Mouse (Mus musculus) G1E (cell line): Measurements from ENCODE around the gene Gm17571.

ENCODE experiments used
- CTCF ChIP-seq: IDR thresholded peaks from 2 replicates; pipeline ENCODE4 v1.5.1; 2012; ENCODE audit warnings: low read depth, low read length, inconsistent platforms, mixed read lengths
- GATA1 ChIP-seq: IDR thresholded peaks from 2 replicates; pipeline ENCODE4 v1.6.1; 2012; ENCODE audit warnings: borderline replicate concordance, low read length, inconsistent platforms, mixed read lengths
- POLR2AphosphoS5 ChIP-seq: IDR thresholded peaks from 2 replicates; pipeline ENCODE4 v1.6.1; 2012; ENCODE audit warnings: low read depth, low read length, inconsistent platforms; ENCODE audit not compliant: insufficient replicate concordance
- TAL1 ChIP-seq: conservative IDR thresholded peaks from 2 replicates; pipeline ENCODE4 v1.6.1; 2012; ENCODE audit warnings: low read depth, low read length, inconsistent platforms, mixed read lengths

DNA sequence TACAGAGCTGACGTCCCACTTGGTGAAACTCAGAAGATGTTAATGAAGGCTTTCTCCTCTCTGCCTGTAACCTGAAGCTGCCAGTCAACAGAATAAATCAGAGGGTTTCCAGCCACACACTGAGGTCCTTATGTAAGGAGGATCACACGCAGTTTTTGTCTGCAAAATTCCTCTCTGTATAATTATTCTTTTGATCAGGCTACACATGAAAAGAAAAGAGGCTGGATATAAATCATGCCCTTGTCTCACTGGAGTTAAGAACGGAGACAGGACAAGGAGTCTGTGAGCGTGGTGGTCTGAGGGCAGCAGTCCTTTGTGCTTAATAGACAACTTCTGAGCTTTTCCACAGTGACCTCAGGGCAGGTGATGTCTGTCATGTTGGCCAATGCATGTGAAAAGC is 32.7 kb upstream of the Gm17571 start:
- TF ChIP-seq CTCF (no peak), POLR2AphosphoS5 (no peak), GATA1 (no peak), TAL1 (no peak)
